Comparison of ENCODE assay signal across 27 mouse cellular contexts in genomic region chr16:32818441-32818840, GRCm38 (mm10). TPM values are rescaled to one million over a fixed set of nuclear protein-coding genes. Genes with fewer than 3 reads are reported as not detected.
DNase-seq lines count a peak whose midpoint lies in the region; ATAC-seq and TF ChIP-seq lines count a peak whose summit lies in the region.
"Had no signal": no experiment of that assay in that cellular context is flagged by ENCODE, and none has a peak within 500 bp of the region (broad histone marks: within the 10 kb centered on the region; RNA-seq: fewer than 3 reads in every experiment).

No protein-coding gene starts in this region.

- DNase-seq in gastrocnemius, adult 2 months: no peak
- no peak for DNase-seq in gastrocnemius, postnatal 25 days
- DNase-seq in heart, embryonic 10.5 days (ENCODE audit: low spot score): no peak
- no peak for DNase-seq in heart, postnatal 36 days
- peak; percentile 94 for DNase-seq in liver, adult 2 months (ENCODE audit: extremely low read depth, low read depth, low spot score)
- DNase-seq: adrenal gland, adult 2 months; adrenal gland, adult 8-10 months; adrenal gland, postnatal 25 days; adrenal gland, postnatal 36 days; B cell, adult 2 months; cerebellum, adult 11 months; cerebellum, adult 11-12 months; cerebellum, adult 18-20 months had no signal

- no peaks in the 10 kb centered on the region for H3K27me3 ChIP-seq in heart, embryonic 10.5 days (ENCODE audit: insufficient read depth, poor library complexity, severe bottlenecking)
- no peaks in the 10 kb centered on the region for H3K27me3 ChIP-seq in liver, adult 2 months (ENCODE audit: control insufficient read depth, insufficient read depth, low read length)
- H3K27me3 ChIP-seq in liver, embryonic 12.5 days (replicated peaks): peaks cover 15% of the 10 kb centered on the region; the same call in 1 of the 2 replicates
- H3K27me3 ChIP-seq: CH12.LX, Patski had no signal

- H3K27ac ChIP-seq in gastrocnemius, adult 2 months: peak overlapping the region; percentile 53
- peak overlapping the region; percentile 18; the same call in 1 of the 2 replicates for H3K27ac ChIP-seq in heart, embryonic 10.5 days
- H3K27ac ChIP-seq in liver, adult 2 months (replicated peaks; ENCODE audit: insufficient read depth, low read depth, low read length): no peak overlapping the region
- H3K27ac ChIP-seq in liver, embryonic 12.5 days: no peak overlapping the region

- TF ChIP-seq CTCF in gastrocnemius, adult 2 months (IDR thresholded peaks at IDR 0.05): no peak
- no peak for TF ChIP-seq CTCF in liver, adult 2 months (IDR thresholded peaks at IDR 0.05; ENCODE audit: low read depth, low read length)

- H3K4me3 ChIP-seq in gastrocnemius, adult 2 months: no peak overlapping the region
- no peak overlapping the region for H3K4me3 ChIP-seq in heart, embryonic 10.5 days
- H3K4me3 ChIP-seq in liver, adult 2 months (ENCODE audit: insufficient read depth, low read depth, low read length): no peak overlapping the region
- no peak overlapping the region for H3K4me3 ChIP-seq in liver, embryonic 12.5 days

- no peaks in the 10 kb centered on the region for H3K9me3 ChIP-seq in heart, embryonic 10.5 days
- H3K9me3 ChIP-seq in liver, embryonic 12.5 days (replicated peaks): no peaks in the 10 kb centered on the region
- H3K9me3 ChIP-seq: G1E had no signal

- intact Hi-C loops in gastrocnemius, adult 2 months (cut with DNase I): loop anchor here (5.0 kb wide), 1 partner anchor 49 kb away; no protein-coding TSS in a partner anchor
- intact Hi-C loops in heart, postnatal 36 days (cut with DNase I): no loop called here

- 87% methylated on average over 5 of the region's 5 CpGs for WGBS in heart, embryonic 10.5 days
- 18% methylated on average over 5 of the region's 5 CpGs for WGBS in liver, adult 2 months
- WGBS in liver, embryonic 12.5 days (ENCODE audit: insufficient replicate concordance): 80% methylated on average over 5 of the region's 5 CpGs

- no peaks in the 10 kb centered on the region for H3K79me2 ChIP-seq in liver, adult 2 months (ENCODE audit: control insufficient read depth, insufficient read depth, low read length)

- peaks cover 6% of the 10 kb centered on the region for H3K36me3 ChIP-seq in heart, embryonic 10.5 days
- H3K36me3 ChIP-seq in liver, adult 2 months (ENCODE audit: control insufficient read depth, insufficient read depth, low read length): no peaks in the 10 kb centered on the region; the same call in 1 of the 2 replicates
- H3K36me3 ChIP-seq in liver, embryonic 12.5 days: 0 out of 2 replicates have a peak, but pooled peaks cover under 1% of the 10 kb centered on the region

- no peak for ATAC-seq in liver, embryonic 12.5 days
- ATAC-seq: activated CD4-positive, CD25-positive, alpha-beta regulatory T cell, adult 4 months; CD4-positive, CD25-positive, alpha-beta regulatory T cell, adult 4 months; Patski had no signal

- no peak overlapping the region for H3K9ac ChIP-seq in liver, adult 2 months (ENCODE audit: low read depth, low read length)
- no peak overlapping the region for H3K9ac ChIP-seq in liver, embryonic 12.5 days

- no peak overlapping the region for H3K4me2 ChIP-seq in liver, embryonic 12.5 days

- no peak for TF ChIP-seq POLR2A in liver, adult 2 months (IDR thresholded peaks at IDR 0.05; ENCODE audit: extremely low read depth, insufficient read depth, low read length)

- peaks cover 64% of the 10 kb centered on the region for H3K4me1 ChIP-seq in heart, embryonic 10.5 days
- peaks cover 12% of the 10 kb centered on the region for H3K4me1 ChIP-seq in liver, adult 2 months (ENCODE audit: control insufficient read depth, insufficient read depth, low read length)
- peaks cover 20% of the 10 kb centered on the region for H3K4me1 ChIP-seq in liver, embryonic 12.5 days

RNA-seq across cellular contexts. Expression of gene Smbd1, which starts 8.2 kb away (rescaled TPM):
- not detected for total RNA-seq in gastrocnemius, adult 2 months (2021)
- not detected for total RNA-seq in gastrocnemius, postnatal 25 days (2021)
- polyA plus RNA-seq in heart, embryonic 10.5 days (2016; fragmentation: Nextera tagmentation; extraction: Ambion mirVana): not detected in 2 replicates
- total RNA-seq in heart, postnatal 36 days (2021): not detected
- total RNA-seq in liver, adult 2 months (2014; rRNA removed): not detected in 2 replicates
- not detected in 2 replicates for polyA plus RNA-seq in liver, adult 2 months (2012; rRNA removed)
- not detected in 2 replicates for polyA plus RNA-seq in liver, embryonic 12.5 days (2016; fragmentation: Nextera tagmentation; extraction: Ambion mirVana)
- total RNA-seq: adrenal gland, adult 18-20 months; adrenal gland, adult 2 months; adrenal gland, adult 8-10 months; adrenal gland, postnatal 10 days; adrenal gland, postnatal 14 days; adrenal gland, postnatal 25 days; adrenal gland, postnatal 36 days; adrenal gland, postnatal 4 days; CH12.LX; G1E; MEL had no signal
- polyA plus RNA-seq: activated CD4-positive, CD25-positive, alpha-beta regulatory T cell, adult 4 months; adrenal gland, adult 2 months; brain, embryonic 14.5 days; C2C12; CD4-positive, CD25-positive, alpha-beta regulatory T cell, adult 4 months; G1E; Patski had no signal

RNA-seq across cellular contexts. Expression of gene Muc20, which starts 21.2 kb away (rescaled TPM):
- under 1 TPM; 0.33 to 0.45 TPM for total RNA-seq in gastrocnemius, adult 2 months (2021)
- total RNA-seq in gastrocnemius, postnatal 25 days (2021): under 1 TPM; 0.28 to 0.64 TPM
- 0.07 and 0.19 TPM in 2 replicates for polyA plus RNA-seq in heart, embryonic 10.5 days (2016; fragmentation: Nextera tagmentation; extraction: Ambion mirVana)
- under 1 TPM; 0.14 to 0.25 TPM for total RNA-seq in heart, postnatal 36 days (2021)
- not detected in 2 replicates for total RNA-seq in liver, adult 2 months (2014; rRNA removed)
- polyA plus RNA-seq in liver, adult 2 months (2012; rRNA removed): not detected in 2 replicates
- not detected in 2 replicates for polyA plus RNA-seq in liver, embryonic 12.5 days (2016; fragmentation: Nextera tagmentation; extraction: Ambion mirVana)
- total RNA-seq: adrenal gland, postnatal 36 days; ES-E14; MEL had no signal
- polyA plus RNA-seq: adrenal gland, adult 2 months; C2C12; G1E had no signal

RNA-seq across cellular contexts. Expression of gene Fyttd1, which starts 58.9 kb away (rescaled TPM):
- 10 to 100 TPM; 95.0 to 95.1 TPM for total RNA-seq in gastrocnemius, adult 2 months (2021)
- total RNA-seq in gastrocnemius, postnatal 25 days (2021): 10 to 100 TPM; 79.8 to 85.6 TPM
- 122 and 149 TPM in 2 replicates for polyA plus RNA-seq in heart, embryonic 10.5 days (2016; fragmentation: Nextera tagmentation; extraction: Ambion mirVana)
- total RNA-seq in heart, postnatal 36 days (2021): 100 to 1,000 TPM in 1 of 2 experiments, 10 to 100 TPM in 1; 98.9 to 101 TPM
- total RNA-seq in liver, adult 2 months (2014; rRNA removed): 20.6 and 21.4 TPM in 2 replicates
- 4.7 and 5.3 TPM in 2 replicates for polyA plus RNA-seq in liver, adult 2 months (2012; rRNA removed)
- 45.7 and 50.7 TPM in 2 replicates for polyA plus RNA-seq in liver, embryonic 12.5 days (2016; fragmentation: Nextera tagmentation; extraction: Ambion mirVana)

RNA-seq across cellular contexts. Expression of gene Rubcn, which starts 59.1 kb away (rescaled TPM):
- 10 to 100 TPM; 24.0 to 28.5 TPM for total RNA-seq in gastrocnemius, adult 2 months (2021)
- total RNA-seq in gastrocnemius, postnatal 25 days (2021): 10 to 100 TPM; 24.3 to 26.7 TPM
- 23.5 and 34.5 TPM in 2 replicates for polyA plus RNA-seq in heart, embryonic 10.5 days (2016; fragmentation: Nextera tagmentation; extraction: Ambion mirVana)
- total RNA-seq in heart, postnatal 36 days (2021): 10 to 100 TPM; 35.1 to 35.9 TPM
- 12.6 and 16.8 TPM in 2 replicates for total RNA-seq in liver, adult 2 months (2014; rRNA removed)
- 15.0 and 17.0 TPM in 2 replicates for polyA plus RNA-seq in liver, adult 2 months (2012; rRNA removed)
- 7.3 and 7.7 TPM in 2 replicates for polyA plus RNA-seq in liver, embryonic 12.5 days (2016; fragmentation: Nextera tagmentation; extraction: Ambion mirVana)

Comparison
In these comparisons a context has a peak if more than half of its experiments do, and no peak if none do; other contexts are left out.
1. H3K27ac ChIP-seq: peak in gastrocnemius, adult 2 months (single experiment) and heart, embryonic 10.5 days (single experiment); none in liver, adult 2 months (single experiment) and liver, embryonic 12.5 days (single experiment).